Mouse (Mus musculus): ENCODE results near the gene Grik4.
A peak's percentile ranks its signal among the peaks of the same experiment; 100 is the strongest.
"Not testable (repeated sequence)": the region's sequence is repeated elsewhere in the genome, so short reads cannot be mapped to it uniquely, and the experiment has no call there.

Gene Grik4

GRCm38 (mm10) chr9:42793581-42793980 lies 150.7 kb downstream of the Grik4 start:
- no peak for DNase-seq

GRCm38 (mm10) chr9:42792381-42792780 lies 151.9 kb downstream of the Grik4 start:
- DNase-seq, result no peak

DNA sequence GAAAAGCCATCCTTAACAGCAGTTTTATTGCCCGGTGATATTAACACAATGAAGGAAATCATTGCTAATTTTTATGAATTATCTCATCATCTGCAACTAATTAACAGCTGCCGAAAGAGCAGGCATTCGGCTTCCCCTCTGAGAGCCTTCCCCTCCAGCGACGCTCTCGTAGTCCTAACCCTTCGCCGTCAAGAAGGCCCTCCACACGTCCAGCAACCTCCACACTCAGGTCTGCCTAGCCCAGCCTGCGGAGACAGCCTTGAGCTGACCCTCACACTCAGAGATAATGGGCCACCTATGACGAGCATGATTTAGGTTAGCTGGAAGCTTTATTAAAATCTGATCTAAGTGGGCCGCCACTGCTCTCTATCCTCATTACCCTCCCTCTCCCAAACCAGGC lies 152.5 kb downstream of the Grik4 start:
- DNase-seq, result no peak

DNA sequence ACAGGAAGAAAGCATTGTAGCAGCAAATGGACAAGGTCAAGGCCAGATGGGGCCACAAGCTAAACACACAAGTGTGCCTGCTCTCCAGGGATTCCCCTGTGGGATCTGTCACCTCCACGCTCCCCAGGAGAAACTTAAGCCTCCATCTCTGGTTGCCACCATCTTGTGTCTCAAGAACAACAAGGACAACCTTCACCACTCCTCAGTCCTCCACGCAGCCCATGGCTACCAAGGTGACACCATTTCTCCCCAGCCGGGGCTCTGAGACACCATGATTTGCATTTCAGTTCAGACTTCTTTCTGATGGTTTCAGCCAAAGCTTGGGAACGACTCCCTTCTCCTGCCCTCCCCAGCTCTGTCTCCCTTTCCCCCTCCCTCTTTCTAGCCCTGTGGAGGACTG lies 152.9 kb downstream of the Grik4 start:
- DNase-seq, result no peak

DNA sequence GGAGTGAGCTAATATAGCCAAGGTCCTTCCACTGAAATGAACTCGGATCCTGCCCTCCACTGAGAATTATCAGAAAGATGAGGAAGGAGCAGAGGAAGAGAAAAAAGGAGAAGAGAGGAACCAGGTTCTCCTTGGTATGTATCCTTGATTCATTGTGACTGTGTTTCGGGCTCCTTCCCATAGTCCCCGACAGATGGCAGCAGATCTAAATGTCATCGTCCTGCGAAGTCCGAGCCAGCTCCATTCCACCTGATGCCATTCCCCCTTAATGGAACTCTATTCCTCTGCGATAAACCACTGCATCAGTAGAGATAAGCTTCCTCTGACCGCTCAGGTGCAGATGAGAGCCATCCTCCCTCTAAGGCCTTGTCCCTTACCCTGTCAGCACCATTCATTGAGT lies 155.8 kb downstream of the Grik4 start:
- peak; percentile 64 to 76 for DNase-seq

DNA sequence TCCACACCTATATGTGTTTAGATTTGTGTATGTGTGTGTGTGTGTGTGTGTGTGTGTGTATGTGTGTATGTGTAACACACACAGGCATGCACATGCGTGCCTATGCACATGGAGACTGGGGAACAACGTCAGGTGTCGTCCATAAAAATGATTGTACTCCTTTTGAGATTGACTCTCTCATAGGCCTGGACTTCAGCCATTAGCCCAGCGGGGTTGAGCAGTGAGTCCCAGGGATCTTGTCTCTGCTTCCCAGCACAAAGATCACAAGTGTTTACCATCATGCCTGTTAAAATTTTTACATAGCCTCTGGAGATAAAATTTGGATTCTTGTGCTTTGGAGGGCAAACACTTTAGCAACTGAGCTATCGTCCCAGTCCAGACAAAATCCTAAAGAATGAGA lies 157.4 kb downstream of the Grik4 start:
- peak in 1 of 2 experiments; percentile 30 for DNase-seq

DNA sequence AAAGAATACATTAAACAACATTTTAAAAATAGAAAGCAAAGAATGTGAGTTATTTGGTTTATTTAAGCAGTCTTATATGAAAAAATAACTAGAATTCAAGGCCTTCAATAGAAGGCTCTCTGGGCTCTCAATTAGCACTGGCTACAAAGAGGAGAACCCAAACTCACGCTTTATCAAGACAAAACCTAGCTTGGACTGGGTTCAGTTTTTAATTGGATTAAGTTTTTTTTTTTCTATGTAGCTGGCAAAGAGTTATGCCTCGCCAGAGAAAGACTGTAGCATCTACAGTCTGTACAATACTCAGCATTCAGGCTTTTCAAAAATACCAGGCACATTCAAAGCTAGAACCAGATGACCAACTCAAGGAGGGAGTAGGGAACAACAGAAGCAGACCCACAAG lies 158.0 kb downstream of the Grik4 start:
- DNase-seq, result no peak

GRCm38 (mm10) chr9:42785173-42785830 lies 159.0 kb downstream of the Grik4 start:
- no peak for DNase-seq

GRCm38 (mm10) chr9:42783248-42783903 lies 160.9 kb downstream of the Grik4 start:
- no peak for DNase-seq

DNA sequence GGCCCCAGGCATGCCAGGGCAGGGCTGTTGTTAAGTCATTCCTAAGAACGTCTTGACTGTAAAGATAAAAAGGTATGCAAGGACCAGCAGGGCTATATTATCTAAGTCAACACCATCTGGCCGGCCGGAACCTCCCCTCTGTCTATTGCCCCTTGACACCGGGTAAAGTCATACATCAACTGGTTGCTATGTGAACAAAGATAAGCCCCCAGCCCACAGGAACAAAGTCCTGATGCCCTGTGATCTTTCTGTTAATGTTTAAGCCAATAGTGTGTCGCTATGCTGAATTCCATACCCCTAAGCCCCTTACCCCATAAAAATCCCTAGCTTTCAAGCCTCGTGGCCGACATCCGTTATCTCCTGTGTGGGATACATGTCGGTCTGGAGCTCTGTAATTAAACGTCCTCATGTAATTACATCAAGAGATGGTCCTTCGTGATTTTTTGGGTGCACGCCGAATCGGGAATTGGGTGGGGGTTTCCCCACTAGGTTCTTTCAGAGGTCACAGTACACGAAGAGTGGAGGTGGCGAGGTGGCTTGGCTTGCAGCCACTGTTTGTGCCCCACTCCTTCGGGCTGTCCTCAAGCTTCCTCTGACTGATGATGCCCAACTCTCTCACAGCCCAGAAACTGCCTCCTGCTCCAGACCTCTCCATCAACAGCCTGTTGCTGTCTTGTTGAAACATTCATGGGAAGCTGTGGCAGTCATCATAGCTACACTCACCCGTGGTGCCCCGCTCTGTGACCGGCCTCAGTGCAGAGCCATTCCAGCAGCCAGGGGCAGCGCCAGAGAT lies 165.6 kb downstream of the Grik4 start:
- DNase-seq, result not testable (repeated sequence)

DNA sequence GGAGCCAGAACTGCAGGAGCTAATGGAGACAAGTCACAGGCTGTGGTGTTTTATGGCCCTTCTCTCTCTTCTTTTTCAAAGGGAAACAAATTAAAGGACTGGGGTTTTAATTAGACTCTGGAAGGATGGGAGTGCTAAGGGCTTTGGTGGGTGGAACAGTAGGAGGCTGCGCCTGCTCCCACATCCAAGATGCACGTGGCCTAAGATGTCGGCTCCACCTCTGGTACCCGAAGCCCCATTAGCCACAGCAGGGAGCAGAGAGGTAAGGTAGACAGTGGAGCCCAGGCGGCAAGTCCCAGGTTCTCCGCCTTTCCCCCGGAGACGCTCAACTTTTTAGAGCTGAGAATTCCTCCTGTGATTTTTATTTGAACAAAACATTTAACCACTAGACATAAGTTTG lies 166.4 kb downstream of the Grik4 start:
- DNase-seq, result no peak

DNA sequence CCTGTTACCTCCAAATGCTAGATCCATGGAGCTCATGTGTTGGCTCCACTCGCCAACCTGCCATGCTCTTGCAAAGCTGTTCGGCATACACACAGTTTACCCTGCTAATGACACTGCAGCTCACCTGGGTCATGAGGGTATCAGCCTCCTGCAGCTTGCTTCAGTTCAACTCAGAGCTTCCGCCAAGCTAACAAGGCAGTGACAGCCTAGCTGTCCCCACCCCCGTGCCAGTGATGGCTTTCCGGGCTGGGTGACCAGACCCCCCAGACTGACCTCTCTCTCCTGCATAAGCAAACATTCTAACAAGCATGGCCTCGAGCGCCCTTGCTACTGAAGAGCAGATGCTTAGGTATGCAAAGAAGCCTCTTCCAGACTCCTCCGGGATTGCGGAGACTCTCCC lies 167.5 kb downstream of the Grik4 start:
- DNase-seq, result no peak

DNA sequence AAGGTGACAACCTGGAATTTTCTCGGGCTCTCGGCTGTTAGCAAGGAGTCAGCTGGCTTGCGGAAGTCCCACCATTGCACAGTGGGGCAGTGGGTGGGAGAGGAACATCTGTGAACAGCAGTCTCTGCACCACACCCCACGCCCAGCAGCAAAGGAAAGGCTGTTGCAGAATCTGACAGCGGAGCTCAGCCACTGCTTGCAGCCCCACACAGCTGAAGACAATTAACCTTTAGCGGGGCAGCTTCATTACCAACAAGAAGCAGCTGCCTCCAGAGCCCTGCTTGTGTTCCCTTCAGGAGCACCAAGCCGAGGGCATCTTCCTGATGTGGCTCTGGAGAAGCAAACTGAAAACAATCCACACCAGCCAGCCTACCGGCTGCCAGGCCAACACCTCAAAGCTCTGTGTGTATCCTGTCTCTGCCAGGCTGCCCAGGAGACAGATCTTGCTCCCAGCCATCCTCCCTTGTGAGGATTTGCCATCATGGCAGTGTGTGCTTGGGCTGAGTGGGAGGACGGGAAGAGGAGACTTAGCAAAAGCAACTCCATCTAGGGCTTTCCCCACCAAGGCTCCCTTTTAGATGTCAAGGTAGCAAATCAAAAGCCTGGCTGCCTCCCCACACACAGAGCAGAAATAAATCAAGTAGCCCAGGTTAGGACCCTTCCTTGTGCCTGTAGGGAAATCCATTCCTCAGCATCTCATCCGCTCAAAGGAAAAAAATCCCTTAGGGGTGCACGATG lies 179.3 kb downstream of the Grik4 start:
- DNase-seq, result no peak

DNA sequence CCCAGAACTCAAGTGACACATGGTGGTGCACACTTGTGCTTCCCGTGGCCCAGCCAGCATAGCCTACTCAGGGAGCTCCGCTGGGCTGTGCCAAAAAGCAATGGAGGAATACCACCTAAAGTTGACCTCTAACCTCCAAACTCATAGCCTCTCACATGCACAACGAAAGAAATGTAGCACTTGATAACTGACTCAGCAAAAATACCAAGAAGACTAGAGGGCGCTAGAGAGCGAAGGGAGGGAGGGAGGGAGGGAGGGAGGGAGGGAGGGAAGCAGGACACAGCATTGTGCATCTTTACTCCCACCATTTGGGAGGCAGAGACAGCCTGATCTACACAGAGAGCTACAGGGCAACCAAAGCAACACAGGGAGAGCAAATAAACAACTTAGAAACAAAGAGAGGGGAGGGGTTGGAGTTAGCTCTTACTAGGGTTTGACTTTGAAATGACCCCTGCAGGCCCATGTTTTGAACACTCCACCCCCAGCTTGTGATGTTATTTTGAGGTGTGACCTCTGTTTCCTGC lies 185.5 kb downstream of the Grik4 start:
- DNase-seq, result no peak

- DNase-seq, result no peak
Observed at GRCm38 (mm10) chr9:42757012-42757640, 187.2 kb downstream of the Grik4 start.

DNA sequence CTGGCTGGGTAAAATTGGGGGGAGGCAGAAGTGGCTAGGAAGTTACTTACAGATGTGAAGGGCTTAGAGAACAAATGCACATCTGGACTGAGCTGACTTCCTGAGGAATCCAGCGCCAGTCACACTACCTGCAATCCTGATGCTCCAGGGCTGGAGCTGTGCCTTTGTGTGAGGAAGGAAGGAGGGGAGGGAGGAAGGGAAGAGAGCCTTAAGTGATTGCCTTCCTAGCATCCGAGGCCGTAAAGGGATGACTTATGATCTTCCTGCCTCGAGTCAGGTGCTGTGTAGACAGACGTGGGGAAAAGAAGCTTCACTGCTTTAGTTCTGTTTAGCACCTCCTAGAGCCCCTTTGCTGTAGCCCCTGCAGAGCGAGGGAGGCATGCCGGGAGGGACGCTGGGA lies 189.6 kb downstream of the Grik4 start:
- DNase-seq, result no peak

- DNase-seq, result no peak
Observed at GRCm38 (mm10) chr9:42751160-42751559, 193.1 kb downstream of the Grik4 start.

DNA sequence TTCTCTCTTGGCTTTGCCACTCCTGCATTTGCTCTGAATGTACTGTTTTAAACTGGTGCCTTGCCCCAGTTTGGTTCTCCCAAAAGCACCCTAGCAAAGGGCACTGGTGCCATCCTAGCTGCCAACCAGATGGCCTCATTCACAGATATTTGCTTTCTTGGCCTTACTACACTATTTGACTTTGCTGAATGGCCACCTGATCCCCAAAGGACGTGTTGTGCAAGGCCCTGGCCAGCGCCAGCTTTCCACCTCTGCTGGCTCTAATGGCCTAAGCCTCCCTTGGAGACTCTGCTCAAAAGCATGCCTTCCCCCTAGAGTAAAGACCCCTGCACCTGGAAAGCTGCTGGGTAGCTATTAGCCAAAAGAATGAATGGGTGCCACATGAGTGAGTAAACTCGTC lies 194.1 kb downstream of the Grik4 start:
- DNase-seq, result peak in 1 of 2 experiments; percentile 9

GRCm38 (mm10) chr9:42745982-42746381 lies 198.3 kb downstream of the Grik4 start:
- DNase-seq, result no peak

DNA sequence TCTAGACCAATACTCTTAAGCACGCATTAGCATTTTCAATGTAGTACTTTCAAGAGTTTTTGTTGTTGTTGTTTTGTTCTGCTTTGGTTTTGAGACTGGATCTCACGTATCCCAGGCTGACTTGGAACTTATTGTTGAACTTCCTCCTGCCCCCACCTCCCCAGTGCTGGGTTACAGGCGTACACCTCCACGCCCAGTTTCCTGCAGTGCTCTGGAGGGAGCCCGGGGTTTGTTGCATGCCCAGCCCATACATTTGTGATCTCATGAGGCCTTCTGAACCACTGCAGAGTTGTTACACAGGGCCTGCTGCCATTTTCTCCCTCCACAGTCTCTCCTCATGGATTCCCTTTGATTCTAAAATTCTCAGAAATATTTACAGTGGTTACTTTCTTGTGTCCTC lies 201.9 kb downstream of the Grik4 start:
- no peak for DNase-seq

DNA sequence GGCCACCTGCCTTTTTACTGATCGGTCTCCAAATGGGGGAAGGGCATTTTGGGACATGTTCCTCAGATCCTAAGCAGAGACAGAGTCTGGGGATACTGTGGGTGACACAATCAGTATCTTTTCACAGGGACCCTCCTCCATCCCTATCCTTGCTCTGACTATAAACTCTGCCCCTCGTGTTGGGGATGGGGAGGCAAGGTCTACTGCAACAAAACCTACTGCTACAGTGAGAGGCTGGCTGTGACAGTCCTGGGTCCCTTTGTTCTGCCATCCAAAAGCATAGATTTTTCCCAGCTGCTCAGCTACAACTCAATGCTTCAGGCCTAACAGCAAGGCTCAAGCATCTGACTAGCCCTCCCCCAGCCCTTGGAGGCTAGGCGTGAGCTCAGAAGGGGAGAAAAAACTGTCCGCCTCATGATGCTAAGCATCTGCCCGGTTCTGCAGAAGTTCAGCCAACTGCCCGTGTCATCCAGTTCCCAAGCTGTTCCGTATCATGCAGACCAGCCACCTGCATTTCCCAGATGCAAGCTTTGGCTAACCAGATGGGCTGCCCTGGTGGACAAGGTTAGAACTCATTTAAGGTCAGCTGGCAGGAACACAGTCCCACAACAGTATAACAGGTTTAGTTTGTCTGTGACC lies 207.5 kb downstream of the Grik4 start:
- no peak for DNase-seq

DNA sequence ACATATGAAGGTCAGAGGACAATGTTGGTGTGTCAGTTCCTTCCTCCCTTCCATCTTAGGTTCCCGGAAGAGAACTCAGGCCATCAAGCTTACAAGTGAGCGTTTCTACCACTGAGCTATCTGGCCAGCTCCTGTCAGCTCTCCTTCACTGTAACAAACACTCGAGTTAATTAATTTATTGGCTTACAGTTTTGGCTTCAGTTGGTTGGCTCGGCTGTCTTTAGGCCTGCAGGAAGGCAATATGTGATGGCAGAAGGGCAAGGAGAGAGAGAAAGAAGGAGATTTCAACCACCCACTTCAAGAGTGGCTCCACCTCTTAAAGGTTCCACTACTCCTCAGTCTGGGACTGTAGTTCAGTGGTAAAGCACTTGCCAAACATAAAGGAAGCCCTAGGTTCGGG lies 209.2 kb downstream of the Grik4 start:
- no peak for DNase-seq
